Comparison of ENCODE assay signal across 8 mouse cellular contexts in genomic region chr11:22286371-22286872, GRCm38 (mm10). TPM values are rescaled to one million over a fixed set of nuclear protein-coding genes. Genes with fewer than 3 reads are reported as not detected.
A peak's percentile ranks its signal among the peaks of the same experiment; 100 is the strongest.
DNase-seq lines count a peak whose midpoint lies in the region; ATAC-seq lines count a peak whose summit lies in the region.

No protein-coding gene starts in this region.

- H3K36me3 ChIP-seq in forebrain, embryonic 12.5 days (replicated peaks) = peaks cover 9% of the 10 kb centered on the region

- under 1% methylated on average over 34 of the region's 39 CpGs for WGBS in forebrain, embryonic 12.5 days

- H3K4me3 ChIP-seq in forebrain, embryonic 12.5 days (replicated peaks) = peak overlapping the region; percentile 81

- ATAC-seq in forebrain, embryonic 12.5 days (ENCODE audit: low FRiP score) = peak; percentile 72
- ATAC-seq in megakaryocyte, adult 5-6 weeks (ENCODE audit: poor library complexity, severe bottlenecking) = 0 out of 2 replicates have a peak, but pooled peaks have one; percentile 11

- peak overlapping the region; percentile 82 for H3K9ac ChIP-seq in forebrain, embryonic 12.5 days

- H3K27ac ChIP-seq in forebrain, embryonic 12.5 days = peak overlapping the region; percentile 91

- peaks cover 31% of the 10 kb centered on the region for H3K4me1 ChIP-seq in forebrain, embryonic 12.5 days

- intact Hi-C loops in heart, postnatal 25 days (cut with DNase I) = loop anchor here (5.0 to 10.0 kb wide), 6 partner anchors 59 to 1608 kb away; partner anchors contain the start of genes Papolg, Tmem17 and Zrsr1

- H3K4me2 ChIP-seq in forebrain, embryonic 12.5 days = peak overlapping the region; percentile 83

- no peaks in the 10 kb centered on the region for H3K27me3 ChIP-seq in forebrain, embryonic 12.5 days

- no peaks in the 10 kb centered on the region for H3K9me3 ChIP-seq in forebrain, embryonic 12.5 days

- DNase-seq in left cerebral cortex, adult 8-10 months (ENCODE audit: low spot score in 2 of 2) = peak; percentile 24 to 28
- no peak for DNase-seq in left cerebral cortex, adult 11 months (ENCODE audit: low spot score)
- peak; percentile 61 to 73 for DNase-seq in adrenal gland, postnatal 36 days
- DNase-seq in heart, postnatal 25 days (ENCODE audit: low spot score) = peak; percentile 14
- DNase-seq in layer of hippocampus, postnatal 14 days (ENCODE audit: low spot score in 2 of 2) = peak; percentile 23 to 64
- DNase-seq in urinary bladder, postnatal 4 days (ENCODE audit: low spot score in 2 of 2) = peak; percentile 52 to 63

RNA-seq across cellular contexts. Expression of gene Ehbp1, which starts 55.7 kb away (rescaled TPM):
- 10 to 100 TPM; 49.0 to 58.4 (median 53.7) TPM for total RNA-seq in left cerebral cortex, adult 8-10 months (2022)
- total RNA-seq in adrenal gland, postnatal 36 days (2021) = 10 to 100 TPM; 20.5 to 23.2 TPM
- polyA plus RNA-seq in forebrain, embryonic 12.5 days (2016; fragmentation: Nextera tagmentation; extraction: Ambion mirVana) = 18.0 and 19.3 TPM in 2 replicates
- total RNA-seq in heart, postnatal 25 days (2021) = 100 to 1,000 TPM; 119 to 122 TPM
- 10 to 100 TPM; 52.8 to 53.3 TPM for total RNA-seq in layer of hippocampus, postnatal 14 days (2021)
- 2.4 and 2.6 TPM in 2 replicates for total RNA-seq in megakaryocyte, adult 5-6 weeks (2015)
- 1.8 and 2.4 TPM in 2 replicates for total RNA-seq in megakaryocyte, adult 5-6 weeks (2017)

Comparison
In these comparisons a context has a peak if more than half of its experiments do, and no peak if none do; other contexts are left out.
1. RNA of gene Ehbp1, which starts 55.7 kb away (total RNA-seq): 119 to 122 TPM in heart, postnatal 25 days, 49.0 to 58.4 TPM in left cerebral cortex, adult 8-10 months, 52.8 to 53.3 TPM in layer of hippocampus, postnatal 14 days and 20.5 to 23.2 TPM in adrenal gland, postnatal 36 days; 1.8 to 2.6 TPM in megakaryocyte, adult 5-6 weeks; every median in the first group is over 4 times any median in the second.